Mouse (Mus musculus): ENCODE data around the gene Clstn1. TPM values are rescaled to one million over a fixed set of nuclear protein-coding genes. Genes with fewer than 3 reads are reported as not detected.
A peak's percentile ranks its signal among the peaks of the same experiment; 100 is the strongest.

The Clstn1 gene
- polyA plus RNA-seq, 1 experiment from 2014 or later: 34.3 TPM

DNA sequence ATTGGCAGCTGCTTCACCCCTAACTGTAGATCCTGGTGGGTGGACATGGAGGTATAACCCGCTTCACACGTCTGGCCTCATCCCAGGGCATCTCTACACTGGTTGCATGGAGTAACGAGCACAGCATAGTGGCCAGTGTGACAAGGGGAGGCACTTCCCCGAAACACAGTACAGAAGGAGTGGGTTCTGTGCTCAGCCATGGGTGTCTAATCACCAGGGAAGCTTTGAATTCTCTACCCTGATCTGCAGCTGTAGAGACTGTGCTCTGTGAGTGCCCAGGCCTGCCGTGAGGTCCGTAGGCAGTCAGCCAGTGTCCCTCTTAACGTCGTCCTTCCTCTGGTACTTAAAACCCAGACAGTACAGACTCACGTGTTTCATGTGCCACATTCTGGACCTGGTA, 54.6 kb downstream of the Clstn1 start:
- no peak for ATAC-seq
- H3K36me3 ChIP-seq (ENCODE audit: control insufficient read depth, insufficient read depth): peaks cover 62% of the 10 kb centered on the region
- no peaks in the 10 kb centered on the region for H3K9me3 ChIP-seq (ENCODE audit: control insufficient read depth)
- peak overlapping the region; percentile 46; the same call in 1 of the 2 replicates for H3K27ac ChIP-seq (ENCODE audit: low read depth, low read length)
- no peak overlapping the region for H3K9ac ChIP-seq (ENCODE audit: low read depth, low read length)
- no peak for TF ChIP-seq CTCF (IDR thresholded peaks at IDR 0.05; ENCODE audit: low read depth)
- H3K4me1 ChIP-seq (replicated peaks; ENCODE audit: control insufficient read depth, insufficient read depth, low read length): no peaks in the 10 kb centered on the region
- H3K27me3 ChIP-seq (replicated peaks; ENCODE audit: control insufficient read depth, insufficient read depth, low read length): no peaks in the 10 kb centered on the region
- WGBS: 73% methylated on average over 9 of the region's 9 CpGs
- no peak overlapping the region for H3K4me2 ChIP-seq (replicated peaks; ENCODE audit: low read depth)
- no peak overlapping the region for H3K4me3 ChIP-seq (ENCODE audit: low read depth, low read length)

GRCm38 (mm10) chr4:149641400-149641799, 55.1 kb downstream of the Clstn1 start:
- WGBS: 45% methylated on average over 8 of the region's 8 CpGs
- Histone ChIP-seq H3K4me1 (replicated peaks; ENCODE audit: control insufficient read depth, insufficient read depth, low read length) (no peaks in the 10 kb centered on the region), H3K27ac (ENCODE audit: low read depth, low read length) (peak overlapping the region; percentile 46; the same call in 1 of the 2 replicates), H3K9me3 (ENCODE audit: control insufficient read depth) (no peaks in the 10 kb centered on the region), H3K9ac (ENCODE audit: low read depth, low read length) (no peak overlapping the region), H3K4me3 (ENCODE audit: low read depth, low read length) (no peak overlapping the region), H3K27me3 (replicated peaks; ENCODE audit: control insufficient read depth, insufficient read depth, low read length) (no peaks in the 10 kb centered on the region), H3K36me3 (ENCODE audit: control insufficient read depth, insufficient read depth) (peaks cover 63% of the 10 kb centered on the region), H3K4me2 (replicated peaks; ENCODE audit: low read depth) (no peak overlapping the region)
- TF ChIP-seq CTCF (IDR thresholded peaks at IDR 0.05; ENCODE audit: low read depth): no peak
- peak; percentile 63 for ATAC-seq

GRCm38 (mm10) chr4:149641956-149642355, 55.7 kb downstream of the Clstn1 start:
- no peak for TF ChIP-seq CTCF (IDR thresholded peaks at IDR 0.05; ENCODE audit: low read depth)
- Histone ChIP-seq H3K4me3 (ENCODE audit: low read depth, low read length) (no peak overlapping the region), H3K4me2 (replicated peaks; ENCODE audit: low read depth) (no peak overlapping the region), H3K36me3 (ENCODE audit: control insufficient read depth, insufficient read depth) (peaks cover 65% of the 10 kb centered on the region), H3K4me1 (replicated peaks; ENCODE audit: control insufficient read depth, insufficient read depth, low read length) (no peaks in the 10 kb centered on the region), H3K9me3 (ENCODE audit: control insufficient read depth) (no peaks in the 10 kb centered on the region), H3K27ac (ENCODE audit: low read depth, low read length) (peak overlapping the region; percentile 31; the same call in 1 of the 2 replicates), H3K9ac (ENCODE audit: low read depth, low read length) (no peak overlapping the region), H3K27me3 (replicated peaks; ENCODE audit: control insufficient read depth, insufficient read depth, low read length) (no peaks in the 10 kb centered on the region)
- WGBS: 78% methylated on average over 5 of the region's 5 CpGs
- ATAC-seq: no peak

DNA sequence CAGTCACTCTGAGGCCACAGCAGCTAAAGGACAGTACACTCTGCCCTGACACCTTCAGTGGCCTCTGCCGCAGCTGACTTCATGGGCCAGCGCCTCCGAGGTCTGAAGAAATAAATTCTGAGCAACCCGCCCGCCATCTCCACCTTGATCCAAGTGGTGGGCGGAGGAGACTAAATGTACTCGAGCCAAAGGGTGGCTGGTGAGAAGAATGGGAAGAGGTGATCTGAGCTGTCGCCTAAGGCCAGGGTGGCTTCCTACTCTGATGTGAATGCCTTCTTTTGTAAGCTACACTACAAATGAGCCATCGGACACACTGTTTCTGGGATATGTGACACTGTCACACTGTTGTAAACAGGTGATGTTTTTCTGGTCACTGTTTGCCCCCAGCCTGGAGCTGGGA, 59.5 kb downstream of the Clstn1 start:
- ATAC-seq: no peak
- no peaks in the 10 kb centered on the region for H3K4me1 ChIP-seq (replicated peaks; ENCODE audit: control insufficient read depth, insufficient read depth, low read length)
- 93% methylated on average over 9 of the region's 9 CpGs for WGBS
- no peak overlapping the region for H3K4me3 ChIP-seq (ENCODE audit: low read depth, low read length)
- H3K9ac ChIP-seq (ENCODE audit: low read depth, low read length): no peak overlapping the region
- H3K9me3 ChIP-seq (ENCODE audit: control insufficient read depth): no peaks in the 10 kb centered on the region
- H3K27me3 ChIP-seq (replicated peaks; ENCODE audit: control insufficient read depth, insufficient read depth, low read length): no peaks in the 10 kb centered on the region
- H3K4me2 ChIP-seq (replicated peaks; ENCODE audit: low read depth): no peak overlapping the region
- no peak overlapping the region for H3K27ac ChIP-seq (ENCODE audit: low read depth, low read length)
- peaks cover 73% of the 10 kb centered on the region for H3K36me3 ChIP-seq (ENCODE audit: control insufficient read depth, insufficient read depth)
- no peak for TF ChIP-seq CTCF (IDR thresholded peaks at IDR 0.05; ENCODE audit: low read depth)

DNA sequence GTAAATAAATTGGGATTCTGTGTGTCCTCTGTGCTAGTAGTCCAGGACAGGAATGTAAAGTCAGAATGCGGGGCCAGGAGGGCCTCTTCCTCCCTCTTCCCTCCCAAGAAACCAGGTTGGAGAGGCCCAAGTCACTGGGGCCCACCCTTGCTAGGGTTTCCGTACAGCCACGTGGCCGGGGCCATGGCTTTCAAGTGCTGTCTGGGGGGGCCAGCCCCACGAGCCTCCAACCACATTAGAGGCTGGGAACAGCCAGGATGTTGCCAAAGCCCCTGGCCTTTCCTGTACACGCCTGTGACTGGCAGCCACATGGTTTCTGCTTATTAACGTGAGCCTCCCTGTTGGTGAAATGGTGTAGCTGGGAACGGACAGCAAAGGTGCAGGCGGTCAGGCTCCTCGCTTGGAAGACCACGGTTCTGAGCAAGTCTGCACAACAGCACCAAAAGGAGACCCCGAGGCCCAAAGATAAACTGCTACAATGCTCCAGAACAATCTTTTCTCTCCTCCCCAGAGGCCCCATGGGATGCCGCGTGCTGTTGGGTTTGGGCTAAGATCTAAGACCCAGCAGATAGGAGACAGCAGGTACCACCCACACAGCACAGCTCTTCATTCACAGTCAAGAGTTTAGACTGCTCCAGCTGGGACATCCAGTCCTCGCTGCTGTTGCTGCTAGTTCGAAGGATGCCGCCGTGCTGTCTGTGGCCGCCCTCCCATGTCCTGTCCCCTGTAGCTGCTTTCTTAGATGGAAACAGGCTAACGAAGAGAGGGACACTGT, 62.0 kb downstream of the Clstn1 start:
- Histone ChIP-seq H3K4me2 (replicated peaks; ENCODE audit: low read depth) (no peak overlapping the region), H3K4me3 (ENCODE audit: low read depth, low read length) (no peak overlapping the region), H3K27me3 (replicated peaks; ENCODE audit: control insufficient read depth, insufficient read depth, low read length) (no peaks in the 10 kb centered on the region), H3K9me3 (ENCODE audit: control insufficient read depth) (no peaks in the 10 kb centered on the region), H3K27ac (ENCODE audit: low read depth, low read length) (no peak overlapping the region), H3K9ac (ENCODE audit: low read depth, low read length) (no peak overlapping the region), H3K4me1 (replicated peaks; ENCODE audit: control insufficient read depth, insufficient read depth, low read length) (no peaks in the 10 kb centered on the region), H3K36me3 (ENCODE audit: control insufficient read depth, insufficient read depth) (peaks cover 64% of the 10 kb centered on the region)
- WGBS: 80% methylated on average over 20 of the region's 20 CpGs
- no peak for ATAC-seq
- no peak for TF ChIP-seq CTCF (IDR thresholded peaks at IDR 0.05; ENCODE audit: low read depth)

DNA sequence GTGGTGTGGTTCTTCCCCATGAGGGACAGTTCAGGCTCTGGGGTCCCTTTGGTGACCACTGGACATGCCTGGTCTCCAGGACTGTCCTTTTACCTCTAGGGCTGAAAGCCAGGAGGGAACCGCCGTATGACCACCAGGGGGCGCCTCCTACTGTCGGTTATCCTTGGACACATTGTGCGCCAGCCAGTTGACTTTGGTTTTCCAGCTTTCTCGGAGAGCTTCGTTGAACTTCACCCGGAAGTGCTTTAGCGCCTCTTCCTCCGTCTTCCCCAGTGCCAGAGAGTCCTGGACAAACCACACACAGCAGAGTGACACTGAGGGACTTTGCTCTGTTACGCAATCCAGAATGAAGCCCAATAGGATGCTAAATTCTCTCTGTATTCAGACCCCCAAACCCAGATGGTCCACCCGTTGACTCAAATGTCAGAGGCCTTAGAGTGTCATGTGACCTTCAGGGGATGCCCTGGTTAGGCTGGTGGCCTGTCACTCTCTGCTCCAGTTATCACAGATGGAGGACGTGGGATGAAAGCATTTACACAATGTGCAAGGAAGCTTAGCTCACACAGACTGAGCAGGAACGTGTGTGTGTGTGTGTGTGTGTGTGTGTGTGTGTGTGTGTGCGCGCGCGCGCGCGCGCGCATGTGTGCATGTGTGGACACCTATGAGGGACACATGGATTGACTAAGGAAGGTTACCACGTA, 64.4 kb downstream of the Clstn1 start:
- ATAC-seq: peak; percentile 50
- Histone ChIP-seq H3K9me3 (ENCODE audit: control insufficient read depth) (no peaks in the 10 kb centered on the region), H3K4me3 (ENCODE audit: low read depth, low read length) (no peak overlapping the region), H3K4me2 (replicated peaks; ENCODE audit: low read depth) (no peak overlapping the region), H3K27ac (ENCODE audit: low read depth, low read length) (no peak overlapping the region), H3K36me3 (ENCODE audit: control insufficient read depth, insufficient read depth) (peaks cover 53% of the 10 kb centered on the region), H3K4me1 (replicated peaks; ENCODE audit: control insufficient read depth, insufficient read depth, low read length) (no peaks in the 10 kb centered on the region), H3K9ac (ENCODE audit: low read depth, low read length) (no peak overlapping the region), H3K27me3 (replicated peaks; ENCODE audit: control insufficient read depth, insufficient read depth, low read length) (no peaks in the 10 kb centered on the region)
- TF ChIP-seq CTCF (IDR thresholded peaks at IDR 0.05; ENCODE audit: low read depth): peak; percentile 86
- 66% methylated on average over 24 of the region's 24 CpGs for WGBS
